Mouse (Mus musculus) neural tube, embryonic 14.5 days (tissue): ENCODE data around the gene Ss18l1. TPM values are rescaled to one million over a fixed set of nuclear protein-coding genes. Genes with fewer than 3 reads are reported as not detected.

Experiments
- ATAC-seq: fragments of 200-750 bp; cut with Nextera tagmentation; 2 replicates; pipeline ENCODE4 v1.8.0; 2017; ENCODE audit warnings: low read depth, mild to moderate bottlenecking, moderate TSS enrichment, moderate library complexity
- H3K27ac ChIP-seq: fragments of 300-500 bp; sonication (generic); 2 replicates; pipeline ENCODE4 v1.5.1; 2014; ENCODE audit warnings: low read depth, mild to moderate bottlenecking, control low read depth, low read length, moderate library complexity, mixed read lengths
- H3K27me3 ChIP-seq: fragments of 300-500 bp; sonication (generic); 2 replicates; pipeline ENCODE4 v1.6.1; 2014; ENCODE audit warnings: low read length; ENCODE audit not compliant: control insufficient read depth, insufficient read depth
- H3K36me3 ChIP-seq: fragments of 300-500 bp; sonication (generic); 2 replicates; pipeline ENCODE4 v1.6.1; 2014; ENCODE audit warnings: low read length, mixed read lengths; ENCODE audit not compliant: control insufficient read depth, insufficient read depth
- H3K4me1 ChIP-seq: fragments of 300-500 bp; sonication (generic); 2 replicates; pipeline ENCODE4 v1.6.1; 2014; ENCODE audit warnings: low read length; ENCODE audit not compliant: control insufficient read depth, insufficient read depth
- H3K4me2 ChIP-seq: fragments of 300-500 bp; sonication (generic); 2 replicates; pipeline ENCODE4 v1.6.1; 2014; ENCODE audit warnings: mild to moderate bottlenecking, low read depth, low read length, control low read depth
- H3K4me3 ChIP-seq: fragments of 300-500 bp; sonication (generic); 2 replicates; pipeline ENCODE4 v1.5.1; 2014; ENCODE audit warnings: low read depth, low read length, control low read depth, mixed read lengths
- H3K9ac ChIP-seq: fragments of 300-500 bp; sonication (generic); replicated peaks from 2 replicates; pipeline ENCODE4 v1.6.1; 2014; ENCODE audit warnings: low read depth, mild to moderate bottlenecking, control low read depth, low read length, mixed read lengths
- H3K9me3 ChIP-seq: fragments of 300-500 bp; sonication (generic); 2 replicates; pipeline ENCODE4 v1.6.1; 2016; ENCODE audit warnings: low read length; ENCODE audit not compliant: control insufficient read depth
- WGBS: fragments of 180-500 bp; shearing (Covaris S2); extraction: QIAGEN DNeasy Blood & Tissue Kit; methylation state at CpG from one replicate; pipeline ENCODE4 v1.1.7; 2014; 5-methylcytosine and 5-hydroxymethylcytosine counted together
- polyA plus RNA-seq: library from polyadenylated mRNA; unstranded; fragments of >200 nt; fragmentation: Nextera tagmentation; extraction: Ambion mirVana; gene quantifications from 2 replicates; pipeline ENCODE4 v1.2.1, GENCODE M21; 2014

The Ss18l1 gene
- polyA plus RNA-seq, 1 experiment from 2014 or later: 57.8 TPM

DNA sequence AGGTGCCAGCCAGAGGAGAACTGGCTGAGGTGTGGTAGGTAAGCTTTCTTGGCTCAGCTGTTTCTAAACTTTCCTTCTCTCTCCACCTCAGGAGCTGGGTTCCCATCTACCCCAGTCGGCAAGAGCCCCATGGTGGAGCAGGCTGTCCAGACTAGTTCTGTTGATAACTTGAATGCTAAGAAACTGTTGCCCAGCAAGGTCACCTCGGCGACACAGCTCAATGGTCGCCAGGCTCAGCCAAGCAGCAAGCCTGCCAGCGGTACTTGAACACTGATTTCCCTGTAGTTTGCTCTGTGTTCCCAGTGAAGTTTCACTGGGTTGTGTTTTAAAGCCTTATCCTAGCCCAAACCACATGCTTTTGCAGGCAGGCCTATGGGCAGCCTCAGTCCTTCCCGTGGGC lies 11.0 kb upstream of the Ss18l1 start:
- H3K27me3 ChIP-seq: no peaks in the 10 kb centered on the region
- H3K4me2 ChIP-seq: no peak overlapping the region
- H3K9me3 ChIP-seq: no peaks in the 10 kb centered on the region
- no peak for ATAC-seq
- WGBS: 88% methylated on average over 6 of the region's 6 CpGs
- no peak overlapping the region for H3K27ac ChIP-seq
- H3K4me1 ChIP-seq: peaks cover 27% of the 10 kb centered on the region
- H3K9ac ChIP-seq: no peak overlapping the region
- peaks cover 79% of the 10 kb centered on the region for H3K36me3 ChIP-seq
- no peak overlapping the region for H3K4me3 ChIP-seq

DNA sequence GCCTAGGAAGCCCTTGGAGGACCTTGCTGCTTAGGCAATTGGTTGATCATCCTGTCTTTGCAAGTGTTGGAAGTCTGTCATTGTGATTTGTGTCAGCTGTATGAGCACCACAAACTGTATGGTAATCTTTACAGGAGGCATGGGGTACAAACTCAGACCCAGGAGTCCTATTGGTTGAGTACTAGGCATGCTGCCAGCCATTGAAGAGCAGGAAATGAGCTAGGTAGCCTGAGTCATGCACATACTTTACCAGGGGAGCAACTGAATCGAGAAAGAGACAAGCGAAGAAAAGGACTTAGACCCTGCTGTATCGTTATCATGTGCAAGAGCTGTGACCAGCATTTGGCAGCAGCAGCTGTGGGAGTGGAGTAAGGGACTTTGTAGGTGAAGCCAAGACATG lies 9.4 kb upstream of the Ss18l1 start:
- no peak for ATAC-seq
- H3K27ac ChIP-seq: no peak overlapping the region
- no peak overlapping the region for H3K4me2 ChIP-seq
- H3K27me3 ChIP-seq: no peaks in the 10 kb centered on the region
- H3K4me1 ChIP-seq: peaks cover 10% of the 10 kb centered on the region
- no peaks in the 10 kb centered on the region for H3K9me3 ChIP-seq
- no peak overlapping the region for H3K4me3 ChIP-seq
- H3K36me3 ChIP-seq: peaks cover 87% of the 10 kb centered on the region
- no peak overlapping the region for H3K9ac ChIP-seq
- 74% methylated on average over 3 of the region's 3 CpGs for WGBS

DNA sequence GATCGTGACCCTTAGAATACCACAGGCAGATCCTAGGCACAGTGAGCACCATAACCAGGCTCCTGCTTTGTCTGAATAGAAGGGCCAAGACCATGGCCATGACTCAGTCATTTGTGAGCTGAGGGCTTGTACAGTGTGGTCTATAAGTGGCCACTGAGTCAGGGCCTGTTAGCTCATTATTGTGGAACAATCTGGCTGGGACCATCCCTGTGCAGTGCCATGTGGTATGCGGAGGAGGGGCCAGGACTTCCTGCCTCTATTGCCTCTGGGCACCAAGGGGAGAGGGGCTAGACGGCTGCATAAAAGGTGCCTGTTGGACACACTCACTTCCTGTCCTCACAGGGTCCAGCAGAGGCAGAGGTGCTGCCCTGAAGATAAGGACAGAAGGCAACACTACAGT lies 8.4 kb upstream of the Ss18l1 start:
- H3K36me3 ChIP-seq: peaks cover 93% of the 10 kb centered on the region
- peak; percentile 38; the same call in 1 of the 2 replicates for ATAC-seq
- no peak overlapping the region for H3K4me2 ChIP-seq
- no peaks in the 10 kb centered on the region for H3K27me3 ChIP-seq
- H3K27ac ChIP-seq: no peak overlapping the region
- 0 out of 2 replicates have a peak, but pooled peaks cover 4% of the 10 kb centered on the region for H3K4me1 ChIP-seq
- no peak overlapping the region for H3K4me3 ChIP-seq
- H3K9ac ChIP-seq: no peak overlapping the region
- 67% methylated on average over 3 of the region's 3 CpGs for WGBS
- H3K9me3 ChIP-seq: no peaks in the 10 kb centered on the region

DNA sequence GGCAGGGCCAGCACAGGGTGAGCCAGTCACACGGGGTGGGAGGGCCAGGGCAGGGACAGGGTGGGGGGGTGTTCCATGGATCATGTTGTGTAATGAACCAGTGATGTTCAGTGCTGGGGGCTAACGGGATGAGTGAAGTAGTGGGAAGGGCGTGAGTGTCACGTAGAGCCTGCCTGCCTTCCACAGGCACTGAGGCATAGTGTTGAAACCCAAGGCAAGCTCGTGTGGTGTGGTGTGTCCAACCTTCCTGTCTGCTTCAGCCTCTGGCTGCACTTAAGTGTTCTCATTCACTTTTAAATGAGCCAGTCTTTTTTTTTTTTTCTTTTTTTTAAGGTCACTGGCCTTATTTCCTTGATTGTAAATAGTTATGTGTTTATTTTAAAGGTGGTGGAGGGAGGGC lies 7.6 kb upstream of the Ss18l1 start:
- no peak overlapping the region for H3K4me3 ChIP-seq
- 71% methylated on average over 5 of the region's 5 CpGs for WGBS
- peaks cover 88% of the 10 kb centered on the region for H3K36me3 ChIP-seq
- 0 out of 2 replicates have a peak, but pooled peaks cover 2% of the 10 kb centered on the region for H3K4me1 ChIP-seq
- H3K4me2 ChIP-seq: no peak overlapping the region
- no peaks in the 10 kb centered on the region for H3K9me3 ChIP-seq
- no peak overlapping the region for H3K9ac ChIP-seq
- no peaks in the 10 kb centered on the region for H3K27me3 ChIP-seq
- ATAC-seq: no peak
- H3K27ac ChIP-seq: no peak overlapping the region

DNA sequence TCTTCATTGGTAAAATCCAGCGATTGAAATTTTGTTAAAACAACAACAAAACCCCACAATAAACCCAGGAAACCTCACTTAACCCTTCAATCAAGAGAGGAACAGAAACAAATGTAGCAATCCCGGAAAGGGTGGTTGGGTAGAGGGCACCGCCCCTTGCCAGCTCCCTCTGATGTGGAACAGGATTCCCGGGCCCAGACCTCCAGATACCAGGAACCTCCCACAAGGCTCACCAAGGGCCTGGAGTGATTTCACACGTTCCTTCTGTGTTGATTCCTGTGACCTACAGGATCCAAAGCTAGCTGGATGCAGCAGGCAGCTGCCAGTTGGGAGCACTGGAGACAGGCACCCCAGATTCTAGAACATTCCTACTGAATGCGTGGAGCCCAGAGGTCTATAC lies 1.9 kb upstream of the Ss18l1 start:
- 0 out of 2 replicates have a peak overlapping the region, but pooled peaks have one; percentile 12 for H3K9ac ChIP-seq
- no peak overlapping the region for H3K4me3 ChIP-seq
- no peak for ATAC-seq
- H3K4me1 ChIP-seq: peaks cover 29% of the 10 kb centered on the region
- H3K27ac ChIP-seq: no peak overlapping the region
- H3K36me3 ChIP-seq: peaks cover 36% of the 10 kb centered on the region
- H3K27me3 ChIP-seq: no peaks in the 10 kb centered on the region
- no peaks in the 10 kb centered on the region for H3K9me3 ChIP-seq
- peak overlapping the region; percentile 81; the same call in 1 of the 2 replicates for H3K4me2 ChIP-seq
- 58% methylated on average over 6 of the region's 6 CpGs for WGBS

DNA sequence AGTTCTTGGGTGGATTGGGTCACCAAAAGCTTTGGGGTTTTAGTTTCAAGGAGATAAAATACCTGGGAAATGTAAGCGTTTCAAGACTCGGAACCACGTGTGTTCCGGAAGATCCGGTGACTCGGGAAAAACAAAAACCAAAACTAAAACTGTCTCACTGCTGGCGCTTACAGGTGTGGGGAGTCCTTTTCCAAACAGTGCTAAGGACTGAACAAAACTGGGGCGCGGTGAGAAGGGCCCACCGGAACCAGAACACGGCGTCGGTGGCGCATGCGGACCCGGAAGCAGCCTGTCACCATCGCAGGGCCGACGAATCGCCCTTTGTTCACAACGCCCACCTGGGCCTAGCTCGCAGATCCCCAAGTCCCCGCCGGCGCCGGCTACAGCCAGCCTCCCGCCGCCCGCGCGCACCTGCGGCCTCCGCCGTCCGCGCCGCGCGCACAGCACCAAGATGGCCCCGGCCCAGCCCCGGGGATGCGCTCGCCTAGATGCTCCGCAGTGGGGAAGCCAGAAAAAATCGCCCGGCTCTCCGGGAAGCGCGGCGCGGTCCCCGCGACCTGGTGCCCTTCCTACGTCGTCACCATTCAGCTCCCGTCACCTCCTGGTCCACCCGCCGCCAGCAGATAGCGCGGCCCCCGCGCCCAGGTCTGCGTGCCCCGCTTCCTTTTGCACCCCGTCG lies 593 bp upstream of the Ss18l1 start:
- Histone ChIP-seq H3K9me3 (no peaks in the 10 kb centered on the region), H3K27me3 (no peaks in the 10 kb centered on the region), H3K4me2 (peak overlapping the region; percentile 81), H3K36me3 (peaks cover 25% of the 10 kb centered on the region), H3K27ac (peak overlapping the region; percentile 99), H3K9ac (peak overlapping the region; percentile 96), H3K4me1 (peaks cover 29% of the 10 kb centered on the region), H3K4me3 (peak overlapping the region; percentile 97)
- ATAC-seq: peak; percentile 57
- WGBS: under 1% methylated on average over 63 of the region's 66 CpGs

DNA sequence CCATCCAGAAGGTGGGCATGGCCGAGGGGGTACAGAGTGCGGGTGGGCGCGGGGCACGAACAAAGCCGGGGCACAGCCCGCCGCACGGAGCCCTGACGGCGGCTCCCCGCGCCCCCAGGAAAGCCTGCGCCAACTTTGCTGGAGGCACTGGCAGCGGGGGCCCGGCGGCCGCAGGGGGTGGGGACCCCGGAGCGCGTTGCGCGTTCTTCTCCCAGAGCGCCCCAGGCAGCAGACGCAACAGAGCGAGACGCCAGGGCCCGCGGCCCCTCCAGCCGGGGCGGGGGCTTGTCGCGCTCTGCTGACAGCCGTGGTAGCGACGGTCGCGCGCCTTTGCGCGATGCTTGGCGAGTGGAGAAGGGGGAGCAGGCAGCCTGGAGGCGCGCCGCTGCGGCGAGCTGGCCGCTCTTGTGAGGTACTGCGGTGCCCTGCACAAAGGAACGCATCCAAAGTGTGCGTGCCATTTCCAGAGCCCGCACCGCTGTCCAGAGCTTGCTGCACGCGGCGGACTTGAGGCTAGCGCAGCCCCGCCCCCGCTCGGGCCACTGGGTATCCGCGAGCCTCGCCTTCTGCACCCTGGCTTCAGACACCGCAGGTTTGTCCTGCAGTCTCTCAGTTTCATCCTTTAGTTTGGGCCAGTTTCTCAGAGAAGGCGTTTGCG lies 678 bp downstream of the Ss18l1 start:
- Histone ChIP-seq H3K4me3 (peak overlapping the region; percentile 97), H3K27me3 (no peaks in the 10 kb centered on the region), H3K9ac (peak overlapping the region; percentile 96), H3K9me3 (no peaks in the 10 kb centered on the region), H3K27ac (peak overlapping the region; percentile 99), H3K4me1 (peaks cover 29% of the 10 kb centered on the region), H3K4me2 (peak overlapping the region; percentile 56), H3K36me3 (peaks cover 13% of the 10 kb centered on the region)
- WGBS: under 1% methylated on average over 58 of the region's 66 CpGs
- peak; percentile 66 for ATAC-seq

DNA sequence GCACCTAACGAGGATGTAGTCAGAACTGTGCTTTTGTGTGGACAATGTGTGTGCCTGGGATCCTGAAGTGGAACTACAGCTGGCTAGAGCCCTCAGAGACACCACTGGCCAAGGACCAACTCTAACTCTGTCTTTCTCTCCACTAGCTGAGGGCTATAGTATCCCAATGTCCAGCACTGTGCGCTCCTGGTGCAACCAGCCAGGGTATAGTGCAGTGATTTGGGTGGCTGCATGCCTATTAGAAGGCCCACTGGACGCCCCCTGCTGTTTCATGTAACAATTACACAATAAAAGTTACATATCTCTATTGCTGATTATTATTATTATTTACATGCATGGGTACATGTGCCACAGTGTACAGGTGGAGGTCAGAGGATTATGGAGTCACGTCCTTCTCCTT lies 3.0 kb downstream of the Ss18l1 start:
- Histone ChIP-seq H3K4me2 (no peak overlapping the region), H3K9me3 (no peaks in the 10 kb centered on the region), H3K27ac (no peak overlapping the region), H3K27me3 (no peaks in the 10 kb centered on the region), H3K9ac (no peak overlapping the region), H3K4me3 (no peak overlapping the region), H3K4me1 (peaks cover 25% of the 10 kb centered on the region), H3K36me3 (no peaks in the 10 kb centered on the region; the same call in 1 of the 2 replicates)
- ATAC-seq: no peak
- WGBS: 62% methylated on average over 4 of the region's 4 CpGs

DNA sequence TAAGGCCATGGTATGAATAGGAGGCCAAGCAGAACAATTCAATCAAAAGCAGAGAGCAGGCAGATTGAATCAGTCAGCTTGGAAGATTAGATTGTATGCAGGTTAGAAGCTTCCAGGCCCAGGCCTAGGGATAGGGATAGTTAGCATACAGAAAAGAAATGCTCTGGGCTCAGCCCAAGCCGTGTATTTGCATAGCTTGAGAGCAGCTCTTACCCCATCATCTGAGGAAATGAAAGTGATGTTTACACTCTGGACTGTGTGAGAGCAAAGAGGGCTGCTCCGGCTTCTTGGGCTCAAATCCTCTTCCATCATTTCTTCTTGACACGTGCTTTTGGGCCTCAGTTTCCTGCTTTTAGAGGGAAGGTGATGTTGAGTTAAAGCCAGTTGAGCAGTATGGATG lies 5.3 kb downstream of the Ss18l1 start:
- Histone ChIP-seq H3K4me2 (no peak overlapping the region), H3K9ac (no peak overlapping the region), H3K9me3 (no peaks in the 10 kb centered on the region), H3K27me3 (no peaks in the 10 kb centered on the region), H3K4me1 (peaks cover 18% of the 10 kb centered on the region), H3K27ac (no peak overlapping the region), H3K4me3 (no peak overlapping the region), H3K36me3 (no peaks in the 10 kb centered on the region; the same call in 1 of the 2 replicates)
- no peak for ATAC-seq
- 94% methylated on average over 3 of the region's 3 CpGs for WGBS
